Mouse (Mus musculus) bone marrow macrophage, adult 2 months (primary cell): Measurements from ENCODE around the gene Inpp5k.

Experiments used
- CTCF ChIP-seq: IDR thresholded peaks from 2 replicates; pipeline ENCODE4 v1.5.1; 2012; ENCODE audit warnings: low read depth, mild to moderate bottlenecking, low read length, moderate library complexity
- POLR2A ChIP-seq: IDR thresholded peaks from 2 replicates; pipeline ENCODE4 v1.6.1; 2012; ENCODE audit warnings: mild to moderate bottlenecking, low read depth, low read length, borderline replicate concordance

DNA sequence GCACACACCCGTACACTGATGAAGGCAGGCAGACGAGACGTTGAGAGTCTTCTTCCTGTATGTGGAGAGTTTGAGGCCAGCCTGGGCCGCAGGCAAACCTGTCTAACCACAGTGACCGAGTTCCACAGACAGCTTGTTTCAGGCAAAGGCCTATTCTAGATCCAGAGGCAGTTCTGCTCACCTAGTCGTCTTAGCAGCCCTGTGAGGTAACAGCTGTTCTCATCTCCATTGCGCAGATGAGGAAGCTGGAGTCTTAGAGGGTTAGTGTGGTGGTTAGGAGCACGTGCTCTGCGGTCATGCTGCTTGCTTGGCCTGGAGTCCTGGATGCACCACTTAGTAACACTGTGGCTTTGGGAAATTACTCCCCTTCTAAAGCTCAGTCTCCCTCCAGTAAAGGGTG, 13.9 kb downstream of the Inpp5k start:
- TF ChIP-seq CTCF (no peak), POLR2A (no peak)
